Mouse (Mus musculus) adrenal gland, adult 8-10 months (tissue): ENCODE results near the gene Tfdp1. TPM values are rescaled to one million over a fixed set of nuclear protein-coding genes. Genes with fewer than 3 reads are reported as not detected.
A peak's percentile ranks its signal among the peaks of the same experiment; 100 is the strongest.

ENCODE experiments used
- DNase-seq: peaks from one replicate; pipeline ENCODE4 v3.0.0; 2022
- total RNA-seq, 4 experiments: library from RNA; stranded (reverse); gene quantifications; 2 replicates each; pipeline ENCODE4 v1.2.4; 2022

The Tfdp1 gene
- total RNA-seq, 4 experiments from 2014 or later: 46.2 to 67.4 (median 52.1) TPM

- no peak for DNase-seq
These were observed 14.7 kb downstream of the Tfdp1 start for GRCm38 (mm10) chr8:13353155-13353833.

- no peak for DNase-seq
These were observed 15.3 kb downstream of the Tfdp1 start for GRCm38 (mm10) chr8:13353883-13354282.

GRCm38 (mm10) chr8:13356221-13356620 lies 17.7 kb downstream of the Tfdp1 start:
- DNase-seq: no peak

GRCm38 (mm10) chr8:13356681-13357080 lies 18.1 kb downstream of the Tfdp1 start:
- DNase-seq: no peak

- no peak for DNase-seq
These were observed 21.7 kb downstream of the Tfdp1 start for GRCm38 (mm10) chr8:13360213-13360612.

GRCm38 (mm10) chr8:13361865-13362264 lies 23.3 kb downstream of the Tfdp1 start:
- no peak for DNase-seq

GRCm38 (mm10) chr8:13373151-13373662 lies 34.7 kb downstream of the Tfdp1 start:
- DNase-seq: peak; percentile 77

GRCm38 (mm10) chr8:13381630-13382029 lies 43.1 kb downstream of the Tfdp1 start:
- DNase-seq: no peak

GRCm38 (mm10) chr8:13382536-13382935 lies 44.0 kb downstream of the Tfdp1 start:
- no peak for DNase-seq

GRCm38 (mm10) chr8:13382999-13383398 lies 44.4 kb downstream of the Tfdp1 start:
- DNase-seq: no peak

GRCm38 (mm10) chr8:13386366-13386765 lies 47.8 kb downstream of the Tfdp1 start:
- no peak for DNase-seq

- no peak for DNase-seq
These were observed 49.2 kb downstream of the Tfdp1 start for GRCm38 (mm10) chr8:13387728-13388127.

- DNase-seq: no peak
These were observed 50.2 kb downstream of the Tfdp1 start for GRCm38 (mm10) chr8:13388744-13389143.

GRCm38 (mm10) chr8:13393869-13394268 lies 55.3 kb downstream of the Tfdp1 start:
- no peak for DNase-seq

- DNase-seq: no peak
These were observed 58.2 kb downstream of the Tfdp1 start, which contains the start of gene Atp4b for GRCm38 (mm10) chr8:13396725-13397124. Gene Atp4b, minus strand, starts transcription at chr8:13396825.

GRCm38 (mm10) chr8:13403517-13403916 lies 65.0 kb downstream of the Tfdp1 start:
- DNase-seq: no peak

GRCm38 (mm10) chr8:13404666-13405131 lies 66.1 kb downstream of the Tfdp1 start, which contains the start of gene Grk1:
Gene Grk1, plus strand, starts transcription at chr8:13405081.
- DNase-seq: no peak

GRCm38 (mm10) chr8:13406011-13406410 lies 67.5 kb downstream of the Tfdp1 start:
- DNase-seq: no peak

GRCm38 (mm10) chr8:13411597-13411996 lies 73.0 kb downstream of the Tfdp1 start:
- peak; percentile 29 for DNase-seq

GRCm38 (mm10) chr8:13412891-13413558 lies 74.5 kb downstream of the Tfdp1 start:
- peak; percentile 11 for DNase-seq

- DNase-seq: no peak
These were observed 75.4 kb downstream of the Tfdp1 start for GRCm38 (mm10) chr8:13413823-13414390.

- DNase-seq: no peak
These were observed 77.3 kb downstream of the Tfdp1 start for GRCm38 (mm10) chr8:13415879-13416278.

- no peak for DNase-seq
These were observed 80.6 kb downstream of the Tfdp1 start for GRCm38 (mm10) chr8:13419111-13419639.
